Mouse (Mus musculus) CH12.LX (cell line): ENCODE measurements around the gene P2ry1. TPM values are rescaled to one million over a fixed set of nuclear protein-coding genes. Genes with fewer than 3 reads are reported as not detected.

Source experiments
- DNase-seq: peaks from one replicate; pipeline ENCODE4 v3.0.0-alpha.2; 2013; ENCODE audit errors: extremely low read depth
- H3K27ac ChIP-seq: 2 replicates; pipeline ENCODE4 v1.5.1; 2012; ENCODE audit warnings: low read depth, mild to moderate bottlenecking, control low read depth, moderate library complexity; ENCODE audit not compliant: insufficient read depth
- H3K27me3 ChIP-seq: replicated peaks from 2 replicates; pipeline ENCODE3; 2012; ENCODE audit warnings: inconsistent platforms
- H3K36me3 ChIP-seq, 2 experiments: replicated peaks in 1 of 2; 2 replicates each; pipeline versions ENCODE3 to v1.6.1; 2012; ENCODE audit warnings: inconsistent platforms in 1 of 2, low read length in 1 of 2, mild to moderate bottlenecking in 1 of 2, mixed read lengths in 1 of 2, moderate library complexity in 1 of 2; ENCODE audit not compliant: control insufficient read depth in 1 of 2, insufficient read depth in 1 of 2
- H3K4me1 ChIP-seq, 2 experiments: 2 replicates each; pipeline ENCODE4 v1.6.1; 2012; ENCODE audit warnings: inconsistent platforms in 1 of 2, moderate library complexity in 1 of 2; ENCODE audit not compliant: insufficient read depth in 2 of 2, control insufficient read depth in 1 of 2
- H3K4me2 ChIP-seq: 2 replicates; pipeline ENCODE4 v1.6.1; 2012; ENCODE audit warnings: low read depth, mild to moderate bottlenecking, control low read depth; ENCODE audit not compliant: poor library complexity, insufficient read depth, severe bottlenecking
- H3K4me3 ChIP-seq, 3 experiments: fragments of 150-350 bp in 1 of 3; sonication (generic) in 1 of 3; replicated peaks in 1 of 3; 2 replicates each; pipeline versions ENCODE3 to v1.5.1; 2011 to 2012; ENCODE audit warnings: low read depth in 2 of 3, low read length in 2 of 3, mild to moderate bottlenecking in 2 of 3, moderate library complexity in 2 of 3, control low read depth in 1 of 3, improper control_type of control experiment in 1 of 3, inconsistent platforms in 1 of 3, mixed read lengths in 1 of 3; ENCODE audit not compliant: poor library complexity in 1 of 3
- H3K79me2 ChIP-seq: replicated peaks from 2 replicates; pipeline ENCODE4 v1.6.1; 2012; ENCODE audit warnings: mild to moderate bottlenecking, moderate library complexity; ENCODE audit not compliant: control insufficient read depth, poor library complexity, insufficient read depth, severe bottlenecking; ENCODE audit errors: extremely low read depth
- H3K9ac ChIP-seq: 2 replicates; pipeline ENCODE4 v1.6.1; 2012; ENCODE audit warnings: low read depth, mild to moderate bottlenecking, control low read depth, moderate library complexity; ENCODE audit not compliant: insufficient read depth
- H3K9me3 ChIP-seq: replicated peaks from 2 replicates; pipeline ENCODE3; 2012; ENCODE audit warnings: low read length, inconsistent platforms, mixed read lengths
- CHD1 ChIP-seq: IDR thresholded peaks from 2 replicates; pipeline ENCODE4 v1.6.1; 2012; ENCODE audit warnings: low read depth, low read length, improper control_type of control experiment, inconsistent platforms
- ELF1 ChIP-seq: IDR thresholded peaks from 2 replicates; pipeline ENCODE4 v1.6.1; 2014; ENCODE audit warnings: low read depth, mild to moderate bottlenecking, inconsistent platforms, low read length, improper control_type of control experiment
- EP300 ChIP-seq: IDR thresholded peaks from 2 replicates; pipeline ENCODE4 v1.6.1; 2011; ENCODE audit warnings: low read length, improper control_type of control experiment
- GABPA ChIP-seq: IDR thresholded peaks from 2 replicates; pipeline ENCODE4 v1.6.1; 2012; ENCODE audit warnings: low read depth, low read length, improper control_type of control experiment, inconsistent platforms; ENCODE audit not compliant: insufficient replicate concordance
- HCFC1 ChIP-seq: IDR thresholded peaks from 2 replicates; pipeline ENCODE4 v1.6.1; 2012; ENCODE audit warnings: low read depth, mild to moderate bottlenecking, inconsistent platforms, low read length, improper control_type of control experiment
- JUN ChIP-seq: IDR thresholded peaks from 2 replicates; pipeline ENCODE4 v1.6.1; 2011; ENCODE audit warnings: low read depth, mild to moderate bottlenecking, low read length, improper control_type of control experiment, moderate library complexity; ENCODE audit not compliant: insufficient read depth
- MAX ChIP-seq: IDR thresholded peaks from 2 replicates; pipeline ENCODE4 v1.6.1; 2011; ENCODE audit warnings: low read length, improper control_type of control experiment
- MEF2A ChIP-seq: IDR thresholded peaks from 2 replicates; pipeline ENCODE4 v1.6.1; 2014; ENCODE audit warnings: low read depth, mild to moderate bottlenecking, inconsistent platforms, low read length, improper control_type of control experiment, borderline replicate concordance
- MXI1 ChIP-seq: IDR thresholded peaks from 2 replicates; pipeline ENCODE4 v1.6.1; 2011; ENCODE audit warnings: mild to moderate bottlenecking, low read depth, low read length, improper control_type of control experiment
- MYC ChIP-seq: IDR thresholded peaks from 2 replicates; pipeline ENCODE4 v1.6.1; 2011; ENCODE audit warnings: low read depth, mild to moderate bottlenecking, improper control_type of control experiment, low read length
- NELFE ChIP-seq: IDR thresholded peaks from 2 replicates; pipeline ENCODE4 v1.6.1; 2011; ENCODE audit warnings: low read depth, low read length, improper control_type of control experiment
- TBP ChIP-seq: conservative IDR thresholded peaks from 2 replicates; pipeline ENCODE4 v1.6.1; 2011; ENCODE audit warnings: low read depth, low read length, improper control_type of control experiment
- TCF12 ChIP-seq: IDR thresholded peaks from 2 replicates; pipeline ENCODE4 v1.6.1; 2014; ENCODE audit warnings: low read depth, mild to moderate bottlenecking, inconsistent platforms, low read length, improper control_type of control experiment
- UBTF ChIP-seq: IDR thresholded peaks from 2 replicates; pipeline ENCODE4 v1.6.1; 2012; ENCODE audit warnings: low read depth, mild to moderate bottlenecking, inconsistent platforms, low read length, improper control_type of control experiment, moderate library complexity
- USF1 ChIP-seq: IDR thresholded peaks from 2 replicates; pipeline ENCODE4 v1.6.1; 2014; ENCODE audit warnings: low read depth, mild to moderate bottlenecking, inconsistent platforms, low read length, improper control_type of control experiment
- USF2 ChIP-seq: conservative IDR thresholded peaks from 2 replicates; pipeline ENCODE4 v1.6.1; 2011; ENCODE audit warnings: low read depth, low read length, improper control_type of control experiment
- ZC3H11A ChIP-seq: IDR thresholded peaks from 2 replicates; pipeline ENCODE4 v1.6.1; 2012; ENCODE audit warnings: low read depth, mild to moderate bottlenecking, inconsistent platforms, low read length, improper control_type of control experiment
- ZNF384 ChIP-seq: IDR thresholded peaks from 2 replicates; pipeline ENCODE4 v1.6.1; 2012; ENCODE audit warnings: low read depth, low read length, improper control_type of control experiment, inconsistent platforms
- dilution Hi-C: fragments of 300-500 bp; cut with MboI; formaldehyde crosslinking; loops from 2 replicates; pipeline ENCODE4 v1.14.3; 2020; ENCODE audit warnings: low sequenced_read_pairs; ENCODE audit not compliant: extremely low pct_unique_long_range_greater_than_20kb, extremely low pct_ligation_motif_present
- in situ Hi-C: fragments of 300-500 bp; cut with MboI; formaldehyde crosslinking; loops from 3 replicates; pipeline ENCODE4 v1.14.3; 2019; ENCODE audit warnings: low sequenced_read_pairs, low pct_ligation_motif_present, low pct_unique_long_range_greater_than_20kb, mixed read lengths
- polyA plus RNA-seq: library from polyadenylated mRNA; unstranded; fragments of >175 nt; gene quantifications from 2 replicates; pipeline ENCODE4 v1.2.1, GENCODE M21; 2012; ENCODE audit warnings: low read depth; ENCODE audit not compliant: insufficient read length
- total RNA-seq, 2 experiments: library from RNA; depleted of rRNA; stranded (reverse); fragments of 300-350 nt in 1 of 2; fragments of >200 nt in 1 of 2; gene quantifications; 2 replicates each; pipeline ENCODE4 v1.2.3; 2012 to 2014

The P2ry1 gene
- total RNA-seq (2012; rRNA removed) (not detected in 2 replicates), total RNA-seq (2014; rRNA removed) (not detected in 2 replicates), polyA plus RNA-seq (not detected in 2 replicates)

GRCm38 (mm10) chr3:61002587-61003501 lies at the start of gene P2ry1:
Gene P2ry1, plus strand, starts transcription at chr3:61002795.
- in situ Hi-C loops = no loop called here
- DNase-seq = no peak
- TF ChIP-seq EP300 (no peak), CHD1 (no peak), ELF1 (no peak), UBTF (no peak), NELFE (no peak), TBP (no peak), HCFC1 (no peak), TCF12 (no peak)
- no peak within 1 kb of the TSS for H3K4me2 ChIP-seq
- no peaks in the 10 kb centered on the region for H3K4me1 ChIP-seq
- H3K36me3 ChIP-seq = no peaks in the 10 kb centered on the region
- H3K4me3 ChIP-seq = no peak within 1 kb of the TSS
- H3K27me3 ChIP-seq = no peaks in the 10 kb centered on the region
- H3K27ac ChIP-seq = no peak within 1 kb of the TSS
- no peak within 1 kb of the TSS for H3K9ac ChIP-seq
- H3K9me3 ChIP-seq = peaks cover 14% of the 10 kb centered on the region
- dilution Hi-C loops = no loop called here
- H3K79me2 ChIP-seq = no peaks in the 10 kb centered on the region

- H3K27ac ChIP-seq = no peak overlapping the region
- TF ChIP-seq USF2 = no peak
- TF ChIP-seq HCFC1 = no peak
- TF ChIP-seq MXI1 = no peak
- TF ChIP-seq MEF2A = no peak
- no peak for TF ChIP-seq ZNF384
- no peak for TF ChIP-seq JUN
- TF ChIP-seq ZC3H11A = no peak
- TF ChIP-seq NELFE = no peak
- TF ChIP-seq MAX = no peak
- TF ChIP-seq MYC = no peak
- no peak for TF ChIP-seq USF1
- no peak for TF ChIP-seq ELF1
- TF ChIP-seq GABPA = no peak
- TF ChIP-seq TBP = no peak
- H3K79me2 ChIP-seq = no peaks in the 10 kb centered on the region
- H3K27me3 ChIP-seq = no peaks in the 10 kb centered on the region
- H3K4me2 ChIP-seq = no peak overlapping the region
- H3K9me3 ChIP-seq = no peaks in the 10 kb centered on the region
- no peak overlapping the region for H3K4me3 ChIP-seq
- dilution Hi-C loops (no loop called here), in situ Hi-C loops (no loop called here)
- H3K4me1 ChIP-seq = no peaks in the 10 kb centered on the region
- no peaks in the 10 kb centered on the region for H3K36me3 ChIP-seq
- no peak overlapping the region for H3K9ac ChIP-seq
- no peak for DNase-seq
These were observed 49.3 kb upstream of the P2ry1 start for GRCm38 (mm10) chr3:60953199-60953736.
